Mouse (Mus musculus): ENCODE measurements around the gene Ap5z1. TPM values are rescaled to one million over a fixed set of nuclear protein-coding genes. Genes with fewer than 3 reads are reported as not detected.

Gene Ap5z1
- total and polyA plus RNA-seq, 3 experiments, result 11.5 to 37.7 (median 14.1) TPM

DNA sequence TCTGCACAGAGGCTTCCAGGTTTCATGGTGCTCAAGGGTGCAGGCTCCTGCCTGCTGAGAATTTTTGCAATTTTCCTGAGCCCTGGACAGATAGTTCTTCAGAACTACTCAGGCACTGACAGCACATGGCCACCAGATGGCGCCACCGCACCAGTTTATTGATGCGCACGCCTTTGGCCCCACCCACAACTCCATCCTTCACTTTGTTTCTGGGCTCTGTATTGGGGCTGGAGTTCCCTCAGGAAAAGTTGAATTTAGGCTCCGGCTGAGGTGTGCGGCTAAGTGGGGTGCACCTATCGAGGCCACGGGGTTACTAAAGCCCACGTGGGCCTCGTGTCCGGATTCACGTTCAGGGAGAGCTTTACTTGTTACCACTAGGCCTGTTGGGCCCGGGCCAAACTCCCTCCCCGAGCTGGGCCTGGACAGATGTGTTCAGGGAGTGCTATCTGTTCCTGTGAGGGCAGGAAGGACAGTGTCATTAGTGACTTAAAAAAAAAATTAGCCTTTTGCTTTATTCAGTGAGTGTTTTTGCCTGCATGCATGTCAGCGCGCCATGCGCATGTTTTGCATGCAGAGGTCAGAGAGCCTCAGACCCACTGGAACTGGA, 15.2 kb downstream of the Ap5z1 start:
- Histone ChIP-seq H3K36me3 (replicated peaks) (peaks cover 48% of the 10 kb centered on the region), H3K4me1 (ENCODE audit: insufficient read depth, low read depth, low read length) (peaks cover 11% of the 10 kb centered on the region), H3K9me3 (replicated peaks) (no peaks in the 10 kb centered on the region), H3K4me3 (ENCODE audit: low read depth, low read length) (no peak overlapping the region), H3K27me3 (ENCODE audit: insufficient read depth, low read length) (no peaks in the 10 kb centered on the region; the same call in 1 of the 2 replicates)
- TF ChIP-seq CTCF (IDR thresholded peaks at IDR 0.05; ENCODE audit: low read depth, low read length) (peak; percentile 87), GATA1 (IDR thresholded peaks at IDR 0.05; ENCODE audit: borderline replicate concordance, low read length) (no peak)
- DNase-seq (ENCODE audit: low spot score) (peak; percentile 22), ATAC-seq (ENCODE audit: extremely low read depth, insufficient number of reproducible peaks, low FRiP score, poor library complexity, severe bottlenecking) (peak; percentile 48; the same call in 1 of the 2 replicates)

DNA sequence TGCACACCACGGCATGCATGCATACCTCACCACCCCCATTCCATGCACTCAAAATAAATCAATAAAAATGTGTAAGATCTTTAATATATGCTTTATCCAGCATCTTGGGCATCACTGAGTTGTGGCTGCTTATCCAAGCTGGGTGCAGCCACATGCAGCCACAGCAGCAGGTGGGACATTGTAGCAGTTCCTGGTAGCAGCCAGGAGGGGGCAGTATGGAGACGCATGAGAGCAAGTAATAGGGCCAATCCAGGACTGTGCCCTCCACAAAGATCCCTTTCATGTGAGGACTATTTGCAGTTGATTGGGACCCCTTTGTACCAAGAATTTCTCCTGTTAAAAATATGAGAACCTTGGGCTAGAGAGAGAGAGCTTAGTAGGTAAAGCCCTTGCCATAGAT, 18.8 kb downstream of the Ap5z1 start:
- Histone ChIP-seq H3K9me3 (replicated peaks) (no peaks in the 10 kb centered on the region), H3K27me3 (ENCODE audit: insufficient read depth, low read length) (peaks cover 11% of the 10 kb centered on the region), H3K4me3 (ENCODE audit: low read depth, low read length) (no peak overlapping the region), H3K36me3 (replicated peaks) (peaks cover 12% of the 10 kb centered on the region), H3K4me1 (ENCODE audit: insufficient read depth, low read depth, low read length) (no peaks in the 10 kb centered on the region; the same call in 1 of the 2 replicates)
- DNase-seq (ENCODE audit: low spot score), result peak; percentile 32
- ATAC-seq (ENCODE audit: extremely low read depth, insufficient number of reproducible peaks, low FRiP score, poor library complexity, severe bottlenecking), result no peak; the same call in 1 of the 2 replicates
- peak; percentile 87 for TF ChIP-seq CTCF (IDR thresholded peaks at IDR 0.05; ENCODE audit: low read depth, low read length)
- no peak for TF ChIP-seq GATA1 (IDR thresholded peaks at IDR 0.05; ENCODE audit: borderline replicate concordance, low read length)
- TF ChIP-seq POLR2AphosphoS5 (IDR thresholded peaks at IDR 0.05; ENCODE audit: insufficient replicate concordance, low read depth, low read length), result no peak
- TF ChIP-seq TAL1 (conservative IDR thresholded peaks at IDR 0.05; ENCODE audit: low read depth, low read length), result no peak
- TF ChIP-seq GATA2 (IDR thresholded peaks at IDR 0.05; ENCODE audit: borderline replicate concordance, low read depth, low read length), result no peak

DNA sequence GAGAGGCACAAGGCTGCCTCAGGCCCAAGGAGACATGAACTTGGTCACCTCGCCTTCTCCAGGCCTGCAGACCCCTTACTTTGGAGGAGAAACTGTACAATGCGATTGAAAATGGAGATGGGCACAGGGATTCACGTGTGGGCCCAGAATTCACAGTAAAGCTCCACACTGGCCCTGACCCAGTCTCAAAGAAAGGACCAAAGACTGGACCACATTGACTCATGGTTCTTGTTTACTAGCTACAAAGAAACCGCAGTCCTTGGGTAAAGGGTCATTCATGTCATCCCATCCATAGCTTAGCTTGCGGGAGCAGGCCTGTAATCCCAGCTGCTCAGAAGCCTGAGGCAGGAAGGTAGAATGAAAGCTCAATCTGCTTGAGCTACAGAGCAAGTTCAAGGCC, 19.8 kb downstream of the Ap5z1 start:
- no peaks in the 10 kb centered on the region for H3K4me1 ChIP-seq (ENCODE audit: insufficient read depth, low read depth, low read length)
- ATAC-seq (ENCODE audit: extremely low read depth, insufficient number of reproducible peaks, low FRiP score, poor library complexity, severe bottlenecking), result no peak

DNA sequence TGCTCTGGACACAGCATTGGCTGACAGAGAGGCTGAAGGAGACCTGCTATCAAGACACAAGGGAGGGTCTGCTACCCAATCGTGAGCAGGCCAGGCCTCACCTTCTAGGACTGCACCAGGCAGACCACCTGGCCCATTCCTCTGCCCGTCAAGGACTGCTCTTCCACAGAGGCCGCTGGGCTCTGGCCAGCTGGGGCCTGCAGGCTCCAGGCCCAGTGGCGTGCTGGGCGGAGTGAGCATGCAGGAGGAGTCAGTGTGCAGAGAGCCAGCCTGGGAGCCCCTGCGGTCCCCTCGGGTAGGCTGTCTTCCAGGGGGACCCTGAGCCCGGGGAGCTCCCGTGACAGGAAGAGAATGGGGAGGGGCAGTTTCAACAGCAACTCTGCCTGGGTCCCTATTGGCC, 22.9 kb downstream of the Ap5z1 start:
- H3K36me3 ChIP-seq (replicated peaks), result no peaks in the 10 kb centered on the region
- H3K27me3 ChIP-seq (ENCODE audit: insufficient read depth, low read length), result peaks cover 23% of the 10 kb centered on the region
- no peaks in the 10 kb centered on the region for H3K4me1 ChIP-seq (ENCODE audit: insufficient read depth, low read depth, low read length)
- DNase-seq (ENCODE audit: low spot score) (no peak), ATAC-seq (ENCODE audit: extremely low read depth, insufficient number of reproducible peaks, low FRiP score, poor library complexity, severe bottlenecking) (no peak)
- no peak overlapping the region for H3K4me3 ChIP-seq (ENCODE audit: low read depth, low read length)
- TF ChIP-seq CTCF (IDR thresholded peaks at IDR 0.05; ENCODE audit: low read depth, low read length) (no peak), TAL1 (conservative IDR thresholded peaks at IDR 0.05; ENCODE audit: low read depth, low read length) (no peak), GATA1 (IDR thresholded peaks at IDR 0.05; ENCODE audit: borderline replicate concordance, low read length) (no peak), POLR2AphosphoS5 (IDR thresholded peaks at IDR 0.05; ENCODE audit: insufficient replicate concordance, low read depth, low read length) (no peak), GATA2 (IDR thresholded peaks at IDR 0.05; ENCODE audit: borderline replicate concordance, low read depth, low read length) (no peak)
- H3K9me3 ChIP-seq (replicated peaks), result no peaks in the 10 kb centered on the region

More for the DNA sequence above, 19.8 kb downstream of the Ap5z1 start:
- no peaks in the 10 kb centered on the region for H3K9me3 ChIP-seq (replicated peaks)
- H3K4me3 ChIP-seq (ENCODE audit: low read depth, low read length), result no peak overlapping the region
- TF ChIP-seq GATA1 (IDR thresholded peaks at IDR 0.05; ENCODE audit: borderline replicate concordance, low read length), result no peak
- no peak for TF ChIP-seq GATA2 (IDR thresholded peaks at IDR 0.05; ENCODE audit: borderline replicate concordance, low read depth, low read length)
- no peak for TF ChIP-seq TAL1 (conservative IDR thresholded peaks at IDR 0.05; ENCODE audit: low read depth, low read length)
- no peak for TF ChIP-seq POLR2AphosphoS5 (IDR thresholded peaks at IDR 0.05; ENCODE audit: insufficient replicate concordance, low read depth, low read length)
- no peak for TF ChIP-seq CTCF (IDR thresholded peaks at IDR 0.05; ENCODE audit: low read depth, low read length)
- DNase-seq (ENCODE audit: low spot score), result no peak
- peaks cover 1% of the 10 kb centered on the region for H3K36me3 ChIP-seq (replicated peaks)
- H3K27me3 ChIP-seq (ENCODE audit: insufficient read depth, low read length), result peaks cover 18% of the 10 kb centered on the region

DNA sequence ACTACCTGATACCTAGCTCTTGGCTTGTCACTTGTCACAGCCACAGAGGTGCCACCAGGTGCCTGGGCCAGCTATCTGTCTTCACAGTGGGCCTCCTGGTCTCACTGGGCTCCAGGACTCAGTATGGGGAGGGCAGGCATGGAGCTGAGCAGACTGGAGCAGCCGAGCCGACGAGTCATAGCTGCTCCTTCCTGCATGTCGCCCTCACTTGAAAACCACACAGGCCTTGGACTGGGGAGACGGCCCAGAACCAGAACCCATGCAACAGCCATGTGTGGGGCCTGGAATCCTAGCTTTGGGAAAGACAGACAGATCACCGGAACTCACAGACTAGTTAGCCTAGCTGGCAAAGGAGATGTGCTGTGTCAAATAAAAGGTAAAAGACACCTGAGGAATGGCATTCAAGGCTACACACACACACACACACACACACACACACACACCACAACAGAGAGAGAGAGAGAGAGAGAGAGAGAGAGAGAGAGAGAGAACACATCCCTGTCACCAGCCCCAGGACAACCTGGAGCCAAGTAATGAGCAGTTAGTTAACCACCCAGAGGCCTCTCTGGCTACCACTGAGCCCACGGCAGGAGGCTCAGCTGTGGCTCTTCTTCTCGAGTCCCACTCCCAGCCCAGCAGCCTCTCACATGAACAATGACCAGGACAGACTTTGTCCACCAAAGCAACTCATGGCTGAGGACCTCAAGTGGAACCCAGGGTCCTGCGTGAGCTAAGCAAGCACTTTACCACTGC, 26.4 kb downstream of the Ap5z1 start:
- no peak for ATAC-seq (ENCODE audit: extremely low read depth, insufficient number of reproducible peaks, low FRiP score, poor library complexity, severe bottlenecking)
- H3K4me1 ChIP-seq (ENCODE audit: insufficient read depth, low read depth, low read length), result no peaks in the 10 kb centered on the region
- H3K27me3 ChIP-seq (ENCODE audit: insufficient read depth, low read length), result peaks cover 40% of the 10 kb centered on the region
- no peak overlapping the region for H3K4me3 ChIP-seq (ENCODE audit: low read depth, low read length)
- no peaks in the 10 kb centered on the region for H3K36me3 ChIP-seq (replicated peaks)
- no peaks in the 10 kb centered on the region for H3K9me3 ChIP-seq (replicated peaks)
- TF ChIP-seq TAL1 (conservative IDR thresholded peaks at IDR 0.05; ENCODE audit: low read depth, low read length) (no peak), CTCF (IDR thresholded peaks at IDR 0.05; ENCODE audit: low read depth, low read length) (no peak), GATA1 (IDR thresholded peaks at IDR 0.05; ENCODE audit: borderline replicate concordance, low read length) (no peak), GATA2 (IDR thresholded peaks at IDR 0.05; ENCODE audit: borderline replicate concordance, low read depth, low read length) (no peak)
- no peak for DNase-seq (ENCODE audit: low spot score)

DNA sequence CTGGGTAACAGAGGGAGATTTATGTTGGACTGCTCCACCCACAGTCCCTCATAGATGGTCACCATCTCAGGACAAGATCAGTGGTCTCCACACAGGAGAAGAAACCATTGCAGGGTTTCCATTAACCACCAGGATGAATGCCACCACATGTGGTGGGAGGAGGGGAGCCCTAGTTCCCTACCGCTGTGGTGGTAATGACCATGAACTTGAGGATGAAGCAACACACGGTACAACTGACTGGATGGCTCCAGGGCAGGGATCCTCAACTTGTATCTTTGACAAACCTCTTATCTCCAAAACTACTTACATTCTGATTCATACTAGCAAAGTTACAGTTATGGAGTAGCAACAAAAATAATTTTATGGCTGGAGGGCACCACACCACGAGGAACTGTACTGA, 29.6 kb downstream of the Ap5z1 start:
- Histone ChIP-seq H3K9me3 (replicated peaks) (no peaks in the 10 kb centered on the region), H3K36me3 (replicated peaks) (no peaks in the 10 kb centered on the region), H3K27me3 (ENCODE audit: insufficient read depth, low read length) (peaks cover 46% of the 10 kb centered on the region), H3K4me3 (ENCODE audit: low read depth, low read length) (no peak overlapping the region), H3K4me1 (ENCODE audit: insufficient read depth, low read depth, low read length) (no peaks in the 10 kb centered on the region)
- TF ChIP-seq TAL1 (conservative IDR thresholded peaks at IDR 0.05; ENCODE audit: low read depth, low read length) (no peak), POLR2AphosphoS5 (IDR thresholded peaks at IDR 0.05; ENCODE audit: insufficient replicate concordance, low read depth, low read length) (no peak), CTCF (IDR thresholded peaks at IDR 0.05; ENCODE audit: low read depth, low read length) (no peak), GATA2 (IDR thresholded peaks at IDR 0.05; ENCODE audit: borderline replicate concordance, low read depth, low read length) (no peak), GATA1 (IDR thresholded peaks at IDR 0.05; ENCODE audit: borderline replicate concordance, low read length) (no peak)
- ATAC-seq (ENCODE audit: extremely low read depth, insufficient number of reproducible peaks, low FRiP score, poor library complexity, severe bottlenecking) (no peak), DNase-seq (ENCODE audit: low spot score) (no peak)
